Mouse (Mus musculus): ENCODE results near the gene Nr4a1.

DNA sequence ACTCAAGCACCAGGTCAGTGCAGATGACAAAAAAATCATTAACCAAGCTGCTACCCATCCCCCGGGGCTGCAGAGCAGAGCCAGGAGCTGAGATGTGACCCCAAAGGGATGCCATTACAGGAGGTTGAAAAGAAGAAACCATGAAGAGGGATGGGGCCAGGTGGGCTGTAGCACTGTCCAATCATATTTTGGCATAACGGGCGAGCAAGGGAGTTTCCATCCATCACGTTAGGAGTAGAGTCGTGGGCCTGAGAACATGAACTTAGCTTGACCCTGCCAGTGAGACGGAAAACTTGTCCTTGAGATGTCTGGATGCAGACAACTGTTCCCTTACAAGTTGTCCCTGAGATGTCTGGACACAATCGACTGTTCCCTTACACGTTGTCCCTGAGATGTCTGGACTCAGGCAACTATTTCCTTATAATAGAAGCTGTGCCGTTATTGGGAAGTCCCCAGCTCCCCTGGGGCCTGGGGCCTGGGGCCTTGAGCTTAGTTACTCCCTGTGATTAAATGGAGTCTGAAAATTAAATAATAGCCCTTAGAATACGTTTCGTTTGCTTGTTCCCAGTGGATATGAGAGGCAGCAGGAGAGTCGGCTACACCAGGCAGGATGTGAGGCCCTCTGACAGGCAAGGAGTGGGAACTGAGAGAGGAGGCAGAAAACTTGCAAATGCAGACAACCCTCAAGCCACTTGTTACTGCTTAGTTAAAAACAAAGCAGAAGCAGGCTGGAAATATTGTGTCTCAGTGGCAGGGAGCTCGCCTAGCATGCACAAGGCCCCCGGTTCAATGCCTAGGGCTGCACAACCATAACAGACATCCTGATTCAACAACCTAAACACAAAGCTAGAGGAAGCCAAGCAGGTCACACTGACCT, 65.1 kb downstream of the Nr4a1 start:
- TF ChIP-seq CTCF (IDR thresholded peaks at IDR 0.05; ENCODE audit: low read depth, low read length) (no peak), EP300 (IDR thresholded peaks at IDR 0.05; ENCODE audit: insufficient read depth, low read depth, low read length) (no peak)

Measured in ES-Bruce4 (cell line).